Mouse (Mus musculus) embryonic fibroblast, embryonic 13.5 days (primary cell): Measurements from ENCODE around the gene Cep170b. TPM values are rescaled to one million over a fixed set of nuclear protein-coding genes. Genes with fewer than 3 reads are reported as not detected.

Experiments used
- H3K27ac ChIP-seq: 2 replicates; pipeline ENCODE4 v1.5.1; 2012; ENCODE audit warnings: low read length, control low read depth, inconsistent platforms; ENCODE audit not compliant: insufficient read depth
- H3K4me1 ChIP-seq: 2 replicates; pipeline ENCODE4 v1.6.1; 2011; ENCODE audit warnings: low read length; ENCODE audit not compliant: control insufficient read depth, insufficient read depth
- H3K4me3 ChIP-seq: 2 replicates; pipeline ENCODE4 v1.5.1; 2011; ENCODE audit warnings: mild to moderate bottlenecking, control low read depth, low read length; ENCODE audit not compliant: insufficient read depth
- CTCF ChIP-seq: IDR thresholded peaks from 2 replicates; pipeline ENCODE4 v1.5.1; 2011; ENCODE audit warnings: mild to moderate bottlenecking, control low read depth, low read length, moderate library complexity, borderline replicate concordance; ENCODE audit not compliant: insufficient read depth
- POLR2A ChIP-seq: IDR thresholded peaks from 2 replicates; pipeline ENCODE4 v1.6.1; 2011; ENCODE audit warnings: low read depth, mild to moderate bottlenecking, control low read depth, low read length, moderate library complexity
- polyA plus RNA-seq: library from polyadenylated mRNA; stranded (reverse); fragments of >200 nt; gene quantifications from 2 replicates; pipeline ENCODE4 v1.2.4, GENCODE M21; 2011; ENCODE audit warnings: low read depth; ENCODE audit not compliant: missing spikeins, insufficient read length

Cep170b gene
- polyA plus RNA-seq, 1 experiment, result 55.0 TPM

DNA sequence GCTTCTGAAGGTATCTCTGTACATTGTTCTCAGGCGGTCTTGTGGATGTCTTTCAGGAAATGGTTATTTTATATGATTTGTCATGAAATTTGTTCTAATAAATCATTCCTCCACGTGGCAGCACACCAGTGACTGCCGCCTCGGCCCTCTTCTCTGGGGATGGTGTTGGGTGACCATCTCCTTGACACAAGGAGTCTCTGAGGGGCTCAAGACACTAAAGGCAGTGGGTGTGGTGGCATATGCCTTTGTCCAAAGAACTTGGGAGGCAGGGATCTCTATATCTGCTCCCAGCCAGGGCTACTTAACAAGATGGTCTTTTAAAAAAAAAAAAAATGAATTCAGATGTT is 26.2 kb downstream of the Cep170b start:
- Histone ChIP-seq H3K27ac (no peak overlapping the region), H3K4me3 (no peak overlapping the region), H3K4me1 (no peaks in the 10 kb centered on the region)
- TF ChIP-seq CTCF (no peak), POLR2A (no peak)

DNA sequence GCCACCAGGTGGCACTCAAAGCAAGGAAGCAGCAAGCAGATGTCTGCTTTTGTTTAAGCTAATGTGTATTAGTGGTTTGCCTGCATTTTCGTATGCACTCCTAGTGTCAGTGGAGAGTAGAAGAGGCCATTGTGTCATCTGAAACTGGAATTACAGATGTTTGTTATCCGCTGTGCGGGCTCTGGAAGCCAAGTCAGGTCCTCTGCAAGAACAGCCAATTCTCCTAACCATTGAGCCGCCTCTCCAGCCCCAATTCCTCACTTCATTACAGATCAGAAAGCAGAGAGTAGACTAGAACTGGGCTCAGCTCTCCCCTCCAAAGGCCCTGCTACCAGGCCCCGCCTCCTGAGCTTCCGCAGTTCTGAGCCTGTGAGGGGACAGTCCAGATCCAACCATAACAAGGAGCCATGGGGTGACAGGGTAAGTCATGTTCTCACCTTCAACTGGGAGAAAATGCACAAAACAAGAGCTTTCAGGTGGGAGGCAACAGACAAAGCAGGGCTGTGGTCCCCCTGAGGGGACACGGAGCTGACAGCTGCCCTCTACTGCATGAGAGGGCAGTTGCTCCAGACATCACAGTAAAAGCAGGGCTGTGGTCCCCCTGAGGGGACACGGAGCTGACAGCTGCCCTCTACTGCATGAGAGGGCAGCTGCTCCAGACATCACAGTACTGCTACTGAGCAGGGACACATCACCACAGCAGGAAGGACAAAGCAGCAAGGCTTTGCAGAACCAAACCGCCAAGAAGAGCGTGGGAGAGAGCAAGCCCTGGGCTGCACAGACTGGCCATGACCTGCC is 26.8 kb downstream of the Cep170b start:
- H3K27ac ChIP-seq, result no peak overlapping the region
- no peaks in the 10 kb centered on the region for H3K4me1 ChIP-seq
- H3K4me3 ChIP-seq, result no peak overlapping the region
- TF ChIP-seq POLR2A (no peak), CTCF (no peak)

DNA sequence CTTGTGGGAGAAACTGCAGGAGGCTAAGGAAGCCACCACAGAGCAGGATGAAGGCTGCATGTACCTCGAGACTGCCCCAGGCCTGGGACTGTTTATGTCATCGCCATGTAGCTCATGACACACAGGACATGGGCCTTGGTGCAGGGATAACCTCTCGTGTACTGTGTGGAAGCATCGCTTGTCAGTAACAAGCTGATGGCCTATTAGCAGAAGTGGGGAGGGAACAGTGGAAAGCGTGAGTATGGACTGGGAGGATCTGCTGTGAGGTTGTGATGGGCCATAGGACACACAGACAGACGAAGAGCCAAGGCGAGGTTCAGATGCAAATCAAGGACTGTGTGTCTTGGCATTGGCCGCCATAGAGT is 27.3 kb downstream of the Cep170b start:
- H3K4me1 ChIP-seq, result no peaks in the 10 kb centered on the region
- H3K4me3 ChIP-seq, result no peak overlapping the region
- TF ChIP-seq CTCF, result no peak
- TF ChIP-seq POLR2A, result no peak
- no peak overlapping the region for H3K27ac ChIP-seq

DNA sequence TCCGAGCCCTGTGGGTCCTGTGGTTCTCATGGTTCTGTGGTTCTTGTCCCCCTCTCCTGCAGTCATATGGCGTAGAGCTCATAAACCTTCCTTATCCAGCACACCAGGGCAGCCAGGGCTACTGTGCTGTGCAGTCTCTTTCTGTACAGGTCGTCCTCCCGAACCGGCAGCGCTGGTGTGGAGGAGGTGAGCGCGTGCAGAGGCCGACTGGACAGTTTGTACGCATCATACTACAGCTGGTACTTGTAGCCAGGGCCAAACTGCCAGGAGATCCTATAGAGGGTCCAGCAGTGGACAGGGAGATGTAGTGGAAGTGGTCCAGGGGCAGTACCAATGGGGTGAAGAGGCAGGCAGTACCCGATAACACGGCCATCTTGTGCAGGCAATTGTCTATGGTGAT is 30.7 kb downstream of the Cep170b start:
- Histone ChIP-seq H3K4me1 (no peaks in the 10 kb centered on the region), H3K4me3 (no peak overlapping the region), H3K27ac (no peak overlapping the region)
- no peak for TF ChIP-seq POLR2A
- no peak for TF ChIP-seq CTCF

DNA sequence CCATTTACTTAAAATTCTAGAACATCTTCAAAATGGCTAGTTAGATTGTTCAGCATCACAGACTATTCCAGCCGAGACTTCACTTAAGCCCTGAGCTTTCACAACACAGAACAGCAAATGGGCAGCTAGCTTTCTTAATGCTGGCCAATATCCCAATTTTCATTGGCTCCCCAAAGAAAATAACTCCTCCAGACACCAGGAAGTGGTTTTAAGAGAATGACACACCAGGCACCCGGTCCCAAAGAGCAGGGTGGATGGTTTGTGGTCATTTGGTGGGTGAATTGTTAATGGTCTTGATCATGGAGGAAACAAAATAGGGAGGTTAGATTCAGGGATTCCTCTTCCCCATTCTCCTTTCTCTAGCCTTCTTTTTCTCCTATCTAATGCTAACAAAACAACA is 32.1 kb downstream of the Cep170b start:
- TF ChIP-seq CTCF (no peak), POLR2A (no peak)
- Histone ChIP-seq H3K4me3 (no peak overlapping the region), H3K4me1 (no peaks in the 10 kb centered on the region), H3K27ac (no peak overlapping the region)

DNA sequence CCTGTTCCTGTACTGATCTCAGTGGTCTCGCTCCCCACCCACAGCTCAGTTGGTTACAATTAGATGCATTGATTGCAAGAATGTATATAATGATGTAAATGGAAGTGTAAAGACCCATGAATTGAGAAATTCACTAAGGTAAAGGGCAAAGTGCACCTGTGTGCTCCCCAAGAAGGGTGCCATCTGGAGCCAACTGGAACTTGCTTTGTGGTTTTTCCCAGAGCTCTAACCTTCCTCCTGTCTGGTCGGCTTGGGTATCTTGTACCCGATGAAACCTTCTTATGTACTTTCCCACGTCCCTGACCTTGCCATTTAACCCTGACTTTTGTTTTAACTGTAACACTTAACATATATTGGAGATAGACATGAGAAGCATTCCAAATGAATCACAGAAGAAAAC is 35.6 kb downstream of the Cep170b start:
- no peak overlapping the region for H3K4me3 ChIP-seq
- H3K4me1 ChIP-seq, result no peaks in the 10 kb centered on the region
- no peak overlapping the region for H3K27ac ChIP-seq
- TF ChIP-seq POLR2A (no peak), CTCF (no peak)

DNA sequence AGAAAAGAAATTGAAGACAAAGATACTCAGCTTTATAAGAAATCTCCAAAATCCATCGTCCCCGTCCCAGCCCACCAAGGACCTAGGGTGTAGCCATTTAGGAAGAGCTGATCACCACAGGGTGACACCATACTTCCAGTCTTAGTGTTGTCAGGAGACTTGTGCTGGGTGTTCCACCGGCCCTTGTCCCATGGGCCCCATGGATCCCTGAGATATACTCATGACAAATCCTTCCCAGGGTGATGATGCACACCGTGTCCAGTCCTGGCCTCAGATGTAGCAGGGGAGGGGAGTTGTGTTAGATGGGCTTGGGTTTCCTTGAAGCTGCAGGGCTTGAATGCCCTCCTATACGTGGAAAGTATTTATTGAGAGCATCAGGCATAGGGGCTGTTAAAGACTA is 37.6 kb downstream of the Cep170b start:
- no peak overlapping the region for H3K27ac ChIP-seq
- no peak overlapping the region for H3K4me3 ChIP-seq
- no peak for TF ChIP-seq POLR2A
- no peak for TF ChIP-seq CTCF
- H3K4me1 ChIP-seq, result no peaks in the 10 kb centered on the region

DNA sequence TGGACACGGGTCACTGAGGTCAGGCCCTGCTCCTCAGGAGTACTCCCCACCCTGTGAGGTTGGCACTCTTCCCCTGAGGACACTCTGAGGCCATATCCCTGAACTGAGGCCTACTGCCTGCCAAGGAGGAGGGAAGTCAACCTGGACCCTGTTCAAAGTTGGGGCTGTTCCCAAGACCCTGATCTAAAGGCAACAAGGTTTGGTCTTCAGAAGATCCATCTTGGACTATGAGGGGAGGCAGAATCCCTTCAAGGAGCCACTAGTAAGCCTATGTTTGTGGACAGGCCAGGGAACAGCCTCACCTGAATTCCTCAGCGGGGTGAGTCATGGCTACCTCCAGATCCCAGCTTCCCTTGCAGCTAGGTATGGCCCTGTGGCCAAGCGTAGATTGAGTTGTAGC is 39.2 kb downstream of the Cep170b start:
- H3K4me3 ChIP-seq, result no peak overlapping the region
- no peaks in the 10 kb centered on the region for H3K4me1 ChIP-seq
- no peak overlapping the region for H3K27ac ChIP-seq
- TF ChIP-seq POLR2A, result no peak
- TF ChIP-seq CTCF, result no peak

DNA sequence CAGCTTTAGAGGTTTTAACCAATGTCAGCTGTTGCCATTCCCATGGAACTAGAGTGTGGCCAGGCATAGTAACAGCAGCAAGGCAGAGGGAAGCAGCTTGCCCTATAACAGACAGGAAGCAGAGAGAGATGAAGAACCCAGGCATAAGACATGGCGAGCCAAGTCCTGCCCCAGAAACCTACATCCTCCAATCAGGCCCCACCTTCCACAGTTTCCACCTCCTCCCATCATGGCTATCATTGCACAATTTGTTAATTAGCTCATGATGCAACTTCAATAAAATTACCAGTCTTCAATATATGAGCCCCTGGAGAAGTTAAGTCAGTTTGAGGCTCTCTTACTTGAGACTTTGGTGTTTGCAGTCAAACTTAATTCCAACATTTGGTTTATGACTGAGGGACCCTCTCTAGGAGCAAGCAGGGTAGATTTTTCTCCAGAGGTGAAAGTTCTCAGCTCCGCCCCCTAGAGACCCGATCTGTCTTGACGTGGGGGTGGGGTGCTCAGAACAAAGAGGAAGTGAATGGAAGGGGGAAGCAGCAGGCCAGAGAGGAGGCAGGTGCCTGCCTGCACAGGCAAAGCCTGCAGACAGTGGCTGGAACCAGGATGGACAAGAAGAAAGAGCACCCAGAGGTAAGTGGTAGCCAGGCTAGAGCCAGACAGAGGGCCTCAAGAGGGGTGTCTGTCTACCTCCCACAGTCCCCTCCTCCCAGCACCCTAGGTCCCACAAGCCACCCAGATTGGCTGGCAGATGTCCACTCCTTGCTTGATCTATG is 40.1 kb downstream of the Cep170b start, which contains the start of gene Pld4:
Gene Pld4, plus strand, starts transcription at position 502 of the 773 bp plus-strand sequence.
- Histone ChIP-seq H3K4me3 (no peak within 1 kb of the TSS), H3K4me1 (no peaks in the 10 kb centered on the region), H3K27ac (no peak within 1 kb of the TSS)
- TF ChIP-seq CTCF, result no peak
- TF ChIP-seq POLR2A, result no peak

DNA sequence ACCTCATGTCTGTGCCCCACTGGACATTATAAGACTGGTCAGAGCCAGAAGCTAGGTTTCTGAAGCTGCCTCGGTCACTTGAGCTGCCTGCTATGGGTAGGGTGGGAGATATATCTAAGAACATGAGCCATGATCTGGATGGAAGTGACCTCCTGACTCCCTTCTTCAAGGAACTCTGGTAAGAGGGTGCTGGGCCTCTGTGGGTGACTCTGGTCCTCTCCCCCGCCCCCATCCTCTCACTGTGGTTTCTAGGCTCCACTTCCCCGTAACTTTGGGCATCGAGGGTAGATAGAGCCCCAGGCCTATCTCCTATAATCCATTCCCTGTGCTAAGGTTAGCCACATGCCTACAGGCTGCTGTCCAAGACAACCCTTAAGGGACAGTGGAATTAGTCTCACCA is 41.2 kb downstream of the Cep170b start:
- H3K27ac ChIP-seq, result no peak overlapping the region
- H3K4me1 ChIP-seq, result no peaks in the 10 kb centered on the region
- no peak overlapping the region for H3K4me3 ChIP-seq
- no peak for TF ChIP-seq CTCF
- no peak for TF ChIP-seq POLR2A

DNA sequence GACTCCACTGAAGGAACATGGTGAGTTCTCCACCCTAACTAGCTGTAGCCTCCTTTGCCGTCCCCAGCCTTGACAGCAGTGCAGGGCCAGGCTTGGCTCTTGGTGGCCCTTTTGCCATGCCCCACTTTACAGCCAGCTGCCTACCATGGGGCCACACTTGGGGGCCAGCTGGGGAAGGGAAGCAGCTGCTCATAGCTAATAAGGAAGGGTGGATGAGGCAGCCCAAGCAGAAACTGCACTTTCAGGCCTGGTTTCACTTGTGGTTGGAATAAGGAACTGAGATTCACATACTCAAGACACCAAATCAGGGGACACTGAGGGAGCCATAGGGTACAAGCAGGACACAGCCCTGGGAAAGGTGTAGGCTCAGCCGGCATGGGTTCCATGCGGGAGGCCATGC is 41.8 kb downstream of the Cep170b start:
- H3K27ac ChIP-seq, result no peak overlapping the region
- H3K4me1 ChIP-seq, result no peaks in the 10 kb centered on the region
- no peak overlapping the region for H3K4me3 ChIP-seq
- TF ChIP-seq CTCF (no peak), POLR2A (no peak)
